Mouse (Mus musculus) G1E (cell line): ENCODE data around the gene Cfap221.

Source experiments
- CTCF ChIP-seq: IDR thresholded peaks from 2 replicates; pipeline ENCODE4 v1.5.1; 2012; ENCODE audit warnings: low read depth, low read length, inconsistent platforms, mixed read lengths
- GATA1 ChIP-seq: IDR thresholded peaks from 2 replicates; pipeline ENCODE4 v1.6.1; 2012; ENCODE audit warnings: borderline replicate concordance, low read length, inconsistent platforms, mixed read lengths
- TAL1 ChIP-seq: conservative IDR thresholded peaks from 2 replicates; pipeline ENCODE4 v1.6.1; 2012; ENCODE audit warnings: low read depth, low read length, inconsistent platforms, mixed read lengths

DNA sequence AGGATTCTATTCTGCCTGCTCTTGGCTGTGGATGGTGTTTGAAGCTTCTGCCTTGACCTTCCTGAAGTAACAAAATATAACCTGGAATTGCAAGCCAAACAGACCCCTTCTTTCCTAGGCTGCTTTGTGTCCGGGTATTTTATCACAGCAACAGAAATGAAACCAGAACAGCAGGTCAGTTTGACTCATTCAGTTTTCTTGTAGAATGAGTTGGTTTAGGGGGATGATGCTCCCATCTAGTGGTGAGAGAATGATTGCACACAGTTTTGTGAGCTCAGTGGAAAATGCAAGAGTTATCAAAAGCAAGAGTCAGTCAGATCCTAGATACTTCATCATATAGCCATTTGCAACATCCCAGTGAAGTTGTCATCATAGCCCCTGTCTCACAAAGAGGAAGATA is 67.3 kb downstream of the Cfap221 start:
- TF ChIP-seq CTCF (no peak), TAL1 (no peak), GATA1 (no peak)
